Mouse (Mus musculus) granulocyte monocyte progenitor cell, adult 5-6 weeks (primary cell): ENCODE measurements at regions not wholly inside any gene's neighbourhood (a gene's known extent, or its start where the extent isn't known, plus 50 kb on each side); places are given as distances from the start of the nearest gene placed in this dataset.
A peak's percentile ranks its signal among the peaks of the same experiment; 100 is the strongest.

Source experiments
- ATAC-seq: replicated peaks from 2 replicates; pipeline ENCODE4 v1.8.0; 2016; ENCODE audit warnings: mild to moderate bottlenecking, moderate TSS enrichment, inconsistent platforms; ENCODE audit not compliant: poor library complexity, severe bottlenecking

GRCm38 (mm10) chr6:31293008-31293407, 105.5 kb upstream of the Mkln1 start:
- no peak for ATAC-seq

GRCm38 (mm10) chr6:31299395-31299794, 99.1 kb upstream of the Mkln1 start:
- ATAC-seq: no peak

- no peak for ATAC-seq
Observed at GRCm38 (mm10) chr6:31305736-31306135, 92.8 kb upstream of the Mkln1 start.

GRCm38 (mm10) chr6:31307047-31307633, 91.4 kb upstream of the Mkln1 start:
- ATAC-seq: no peak

- ATAC-seq: no peak
Observed at GRCm38 (mm10) chr6:31307899-31308298, 90.6 kb upstream of the Mkln1 start.

GRCm38 (mm10) chr6:31310660-31311059, 87.9 kb upstream of the Mkln1 start:
- ATAC-seq: no peak

- ATAC-seq: peak; percentile 77
Observed at GRCm38 (mm10) chr6:31313869-31314470, 84.6 kb upstream of the Mkln1 start.

GRCm38 (mm10) chr6:31317741-31318225, 80.8 kb upstream of the Mkln1 start:
- ATAC-seq: no peak

GRCm38 (mm10) chr6:31318506-31318905, 80.0 kb upstream of the Mkln1 start:
- ATAC-seq: peak; percentile 63

GRCm38 (mm10) chr6:31319431-31319830, 79.1 kb upstream of the Mkln1 start:
- no peak for ATAC-seq

- no peak for ATAC-seq
Observed at GRCm38 (mm10) chr6:31320141-31320830, 78.2 kb upstream of the Mkln1 start.

- peak; percentile 64 for ATAC-seq
Observed at GRCm38 (mm10) chr6:31321066-31321846, 77.3 kb upstream of the Mkln1 start.

- no peak for ATAC-seq
Observed at GRCm38 (mm10) chr6:31321902-31322301, 76.6 kb upstream of the Mkln1 start.

- ATAC-seq: no peak
Observed at GRCm38 (mm10) chr6:31323228-31324190, 75.0 kb upstream of the Mkln1 start.

- no peak for ATAC-seq
Observed at GRCm38 (mm10) chr6:31324717-31325116, 73.8 kb upstream of the Mkln1 start.

GRCm38 (mm10) chr6:31325621-31326020, 72.9 kb upstream of the Mkln1 start:
- ATAC-seq: no peak

GRCm38 (mm10) chr6:31330327-31330726, 68.2 kb upstream of the Mkln1 start:
- ATAC-seq: no peak

GRCm38 (mm10) chr6:31330868-31331267, 67.7 kb upstream of the Mkln1 start:
- ATAC-seq: no peak

GRCm38 (mm10) chr6:31332254-31332653, 66.3 kb upstream of the Mkln1 start:
- no peak for ATAC-seq

GRCm38 (mm10) chr6:31332714-31333113, 65.8 kb upstream of the Mkln1 start:
- ATAC-seq: no peak
